Mouse (Mus musculus): ENCODE measurements around the gene Hes5. TPM values are rescaled to one million over a fixed set of nuclear protein-coding genes. Genes with fewer than 3 reads are reported as not detected.
A peak's percentile ranks its signal among the peaks of the same experiment; 100 is the strongest.

Hes5 gene
- total RNA-seq, 2 experiments from 2014 or later, result not detected

GRCm38 (mm10) chr4:154964581-154965235 lies 4.0 kb downstream of the Hes5 start:
- no peak for DNase-seq (ENCODE audit: low spot score in 2 of 2)

GRCm38 (mm10) chr4:154965856-154966255 lies 5.1 kb downstream of the Hes5 start:
- DNase-seq (ENCODE audit: low spot score in 2 of 2), result no peak

- no peak for DNase-seq (ENCODE audit: low spot score in 2 of 2)
Measured at GRCm38 (mm10) chr4:154967173-154967572, 6.5 kb downstream of the Hes5 start.

GRCm38 (mm10) chr4:154972546-154972945 lies 11.8 kb downstream of the Hes5 start:
- no peak for DNase-seq (ENCODE audit: low spot score in 2 of 2)

- no peak for DNase-seq (ENCODE audit: low spot score in 2 of 2)
Measured at GRCm38 (mm10) chr4:154974163-154974611, 13.5 kb downstream of the Hes5 start.

- DNase-seq (ENCODE audit: low spot score in 2 of 2), result no peak
Measured at GRCm38 (mm10) chr4:154980110-154980509, 19.4 kb downstream of the Hes5 start.

GRCm38 (mm10) chr4:154981076-154981475 lies 20.4 kb downstream of the Hes5 start:
- no peak for DNase-seq (ENCODE audit: low spot score in 2 of 2)

- DNase-seq (ENCODE audit: low spot score in 2 of 2), result peak in 1 of 2 experiments; percentile 54
Measured at GRCm38 (mm10) chr4:154981530-154981929, 20.8 kb downstream of the Hes5 start.

- peak in 1 of 2 experiments; percentile 44 for DNase-seq (ENCODE audit: low spot score in 2 of 2)
Measured at GRCm38 (mm10) chr4:154982247-154983120, 21.8 kb downstream of the Hes5 start.

- DNase-seq (ENCODE audit: low spot score in 2 of 2), result no peak
Measured at GRCm38 (mm10) chr4:154983767-154984166, 23.0 kb downstream of the Hes5 start.

GRCm38 (mm10) chr4:154985151-154985777 lies 24.5 kb downstream of the Hes5 start:
- no peak for DNase-seq (ENCODE audit: low spot score in 2 of 2)

GRCm38 (mm10) chr4:154986096-154986495 lies 25.4 kb downstream of the Hes5 start:
- peak; percentile 67 to 78 for DNase-seq (ENCODE audit: low spot score in 2 of 2)

GRCm38 (mm10) chr4:154986750-154987149 lies 26.0 kb downstream of the Hes5 start:
- no peak for DNase-seq (ENCODE audit: low spot score in 2 of 2)

GRCm38 (mm10) chr4:154994876-154995275 lies 34.2 kb downstream of the Hes5 start:
- DNase-seq (ENCODE audit: low spot score in 2 of 2), result no peak

- DNase-seq (ENCODE audit: low spot score in 2 of 2), result no peak
Measured at GRCm38 (mm10) chr4:154996572-154997154, 35.9 kb downstream of the Hes5 start.

- DNase-seq (ENCODE audit: low spot score in 2 of 2), result no peak
Measured at GRCm38 (mm10) chr4:154999379-154999778, 38.7 kb downstream of the Hes5 start.

- no peak for DNase-seq (ENCODE audit: low spot score in 2 of 2)
Measured at GRCm38 (mm10) chr4:155005278-155005677, 44.6 kb downstream of the Hes5 start.

GRCm38 (mm10) chr4:155006296-155006695 lies 45.6 kb downstream of the Hes5 start:
- no peak for DNase-seq (ENCODE audit: low spot score in 2 of 2)

GRCm38 (mm10) chr4:155007641-155008040 lies 46.9 kb downstream of the Hes5 start:
- no peak for DNase-seq (ENCODE audit: low spot score in 2 of 2)

- DNase-seq (ENCODE audit: low spot score in 2 of 2), result no peak
Measured at GRCm38 (mm10) chr4:155008075-155008474, 47.4 kb downstream of the Hes5 start.

- DNase-seq (ENCODE audit: low spot score in 2 of 2), result no peak
Measured at GRCm38 (mm10) chr4:155009216-155009615, 48.5 kb downstream of the Hes5 start.

Measured in adrenal gland, adult 18-20 months (tissue).